In genomic region chr16:78144146-78144545, GRCm38 (mm10) we compare ENCODE assay signal across 19 mouse cellular contexts.
DNase-seq lines count a peak whose midpoint lies in the region; ATAC-seq lines count a peak whose summit lies in the region.
"Had no signal": no experiment of that assay in that cellular context is flagged by ENCODE, and none has a peak within 500 bp of the region (broad histone marks: within the 10 kb centered on the region; RNA-seq: fewer than 3 reads in every experiment).

No protein-coding gene starts in this region.

- no peak for DNase-seq in frontal cortex, postnatal 25 days (ENCODE audit: low spot score in 2 of 2)
- DNase-seq in left cerebral cortex, adult 9 months (ENCODE audit: low spot score in 2 of 2) = peak; percentile 22 to 25
- no peak for DNase-seq in left cerebral cortex, postnatal 4 days
- peak; percentile 17 to 25 for DNase-seq in right cerebral cortex, adult 2 months (ENCODE audit: low spot score in 2 of 2)
- no peak for DNase-seq in right cerebral cortex, postnatal 10 days (ENCODE audit: low spot score in 2 of 2)
- DNase-seq in telencephalon, adult 2 months (ENCODE audit: low read depth, low spot score) = peak; percentile 56
- no peak for DNase-seq in urinary bladder, adult 2 months (ENCODE audit: low spot score)
- DNase-seq: adrenal gland, adult 8-10 months; adrenal gland, postnatal 36 days; B cell, adult 2 months; cerebellum, adult 11 months; cerebellum, adult 8-10 months; cerebellum, postnatal 25 days; gastrocnemius, postnatal 14 days; heart, adult 2 months; heart, postnatal 14 days had no signal

- intact Hi-C loops in left cerebral cortex, postnatal 4 days (cut with DNase I) = no loop called here

- peak; percentile 95 for ATAC-seq in frontal cortex, adult (ENCODE audit: low TSS enrichment)
- ATAC-seq: CD4-positive, CD25-positive, alpha-beta regulatory T cell, adult 4 months; forebrain, embryonic 15.5 days had no signal

Comparison
In these comparisons a context has a peak if more than half of its experiments do, and no peak if none do; other contexts are left out.
1. DNase-seq: peak in left cerebral cortex, adult 9 months (2 of 2), right cerebral cortex, adult 2 months (2 of 2) and telencephalon, adult 2 months (single experiment); none in frontal cortex, postnatal 25 days (0 of 2), left cerebral cortex, postnatal 4 days (single experiment), right cerebral cortex, postnatal 10 days (0 of 2) and urinary bladder, adult 2 months (single experiment).